Mouse (Mus musculus) megakaryocyte, embryonic 14.5 days (primary cell): ENCODE measurements around the gene Csrnp1.

Experiments used
- FLI1 ChIP-seq: IDR thresholded peaks from 2 replicates; pipeline ENCODE4 v1.6.1; 2012; ENCODE audit warnings: low read length, inconsistent platforms, mixed read lengths
- GATA1 ChIP-seq: IDR thresholded peaks from 3 replicates; pipeline ENCODE4 v1.6.1; 2012; ENCODE audit warnings: mixed read lengths, low read length, inconsistent platforms, borderline replicate concordance

DNA sequence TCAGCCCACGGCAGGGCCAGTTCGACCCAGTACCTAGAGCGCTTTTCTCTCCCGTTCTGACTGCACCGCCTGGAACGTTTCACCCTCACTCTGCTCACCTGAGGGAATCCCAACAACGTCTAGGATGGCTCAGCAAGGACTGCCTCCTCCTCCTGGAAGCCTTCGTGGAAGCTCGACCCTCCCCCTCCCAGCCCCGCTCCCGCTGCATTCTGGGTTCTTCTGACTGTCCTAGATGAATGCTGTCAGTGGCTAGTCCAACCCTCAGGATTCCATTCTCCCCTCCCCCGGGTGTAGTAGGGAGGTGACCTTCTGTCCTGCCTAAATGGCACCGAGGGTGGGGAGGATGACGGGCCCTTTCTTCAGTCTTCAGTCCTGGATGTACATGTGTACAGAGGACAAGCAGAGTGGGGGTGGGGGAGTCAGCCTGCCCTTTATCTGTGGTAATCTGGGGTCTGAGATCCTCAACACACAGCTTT lies at the start of gene Csrnp1:
- TF ChIP-seq GATA1 (no peak), FLI1 (no peak)
